Mouse (Mus musculus) heart, adult 2 months (tissue): ENCODE results near the gene Mcu.

Experiments
- CTCF ChIP-seq: fragments of 200-600 bp; IDR thresholded peaks from 2 replicates; pipeline ENCODE4 v1.8.1; 2022; ENCODE audit warnings: antibody characterized with exemption, mild to moderate bottlenecking, moderate library complexity
- EP300 ChIP-seq: fragments of 200-500 bp; IDR thresholded peaks from 2 replicates; pipeline ENCODE4 v1.6.1; 2011; ENCODE audit warnings: low read depth, low read length, control low read depth; ENCODE audit not compliant: insufficient read depth
- POLR2A ChIP-seq: fragments of 200-500 bp; IDR thresholded peaks from 2 replicates; pipeline ENCODE4 v1.6.1; 2011; ENCODE audit warnings: mild to moderate bottlenecking, low read depth, low read length, control low read depth; ENCODE audit not compliant: insufficient read depth

DNA sequence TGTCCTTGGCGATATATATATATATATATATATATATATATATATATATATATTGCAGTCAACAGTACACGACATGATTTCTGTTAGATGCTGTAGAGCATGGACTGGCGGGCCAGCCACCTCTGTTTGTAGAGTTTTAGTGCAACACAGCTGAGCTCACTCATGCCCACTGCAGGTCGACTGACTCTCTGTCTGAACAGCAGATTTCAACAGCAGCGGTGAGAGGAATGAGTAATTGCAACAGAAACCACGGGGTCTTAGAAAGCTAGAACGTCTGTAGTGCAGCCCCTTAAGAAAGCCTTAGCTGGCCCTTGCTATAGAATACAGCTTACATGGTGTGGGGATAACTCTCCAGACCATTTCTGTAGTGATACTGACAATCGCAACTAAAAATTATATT is 121.6 kb downstream of the Mcu start:
- no peak for TF ChIP-seq POLR2A
- no peak for TF ChIP-seq CTCF
- TF ChIP-seq EP300, result no peak
